Comparison of ENCODE assay signal across 9 mouse cellular contexts in the genomic region with DNA sequence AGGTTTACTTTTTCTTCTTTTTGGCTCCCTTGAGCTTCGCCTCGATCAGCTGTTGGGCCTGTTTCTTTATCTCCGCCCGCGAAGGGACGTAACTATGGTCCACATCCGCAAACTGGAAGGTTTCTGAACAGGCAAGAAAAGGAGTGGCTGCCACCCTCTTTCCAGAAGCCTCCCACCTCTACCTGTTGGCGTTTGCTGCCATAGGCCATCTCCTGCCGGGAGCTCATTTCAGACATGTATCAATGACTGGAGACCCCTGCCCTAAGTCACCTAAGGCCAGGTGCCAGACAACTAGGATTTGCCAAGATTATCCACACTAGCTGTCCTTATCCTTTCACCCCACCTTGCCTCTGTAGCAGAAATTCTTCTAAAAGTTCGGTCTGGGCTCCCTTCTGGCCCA. TPM values are rescaled to one million over a fixed set of nuclear protein-coding genes. Genes with fewer than 3 reads are reported as not detected.
DNase-seq lines count a peak whose midpoint lies in the region; ATAC-seq and TF ChIP-seq lines count a peak whose summit lies in the region.
"Had no signal": no experiment of that assay in that cellular context is flagged by ENCODE, and none has a peak within 500 bp of the region (broad histone marks: within the 10 kb centered on the region; RNA-seq: fewer than 3 reads in every experiment).

No protein-coding gene starts in this region.

- H3K36me3 ChIP-seq in limb, embryonic 12.5 days, result peaks cover 8% of the 10 kb centered on the region
- no peaks in the 10 kb centered on the region for H3K36me3 ChIP-seq in neural tube, embryonic 15.5 days

- peak overlapping the region; percentile 94 for H3K9ac ChIP-seq in limb, embryonic 12.5 days (replicated peaks)
- peak overlapping the region; percentile 29; the same call in 1 of the 2 replicates for H3K9ac ChIP-seq in neural tube, embryonic 15.5 days (replicated peaks)

- H3K4me2 ChIP-seq in limb, embryonic 12.5 days, result peak overlapping the region; percentile 61
- peak overlapping the region; percentile 65 for H3K4me2 ChIP-seq in neural tube, embryonic 15.5 days

- intact Hi-C loops in left cerebral cortex, adult 2 months (cut with DNase I), result no loop called here
- intact Hi-C loops in left cerebral cortex, postnatal 36 days (cut with DNase I), result no loop called here

- peaks cover 17% of the 10 kb centered on the region for H3K4me1 ChIP-seq in limb, embryonic 12.5 days (replicated peaks)
- peaks cover 30% of the 10 kb centered on the region for H3K4me1 ChIP-seq in neural tube, embryonic 15.5 days

- peak overlapping the region; percentile 93 for H3K4me3 ChIP-seq in left cerebral cortex, adult 2 months
- H3K4me3 ChIP-seq in limb, embryonic 12.5 days (replicated peaks), result peak overlapping the region; percentile 97
- H3K4me3 ChIP-seq in neural tube, embryonic 15.5 days (replicated peaks), result peak overlapping the region; percentile 96

- DNase-seq in left cerebral cortex, adult 2 months (ENCODE audit: extremely low spot score in 1 of 2, low spot score in 2 of 2), result no peak
- DNase-seq in left cerebral cortex, adult 11 months (ENCODE audit: low spot score), result no peak
- no peak for DNase-seq in right cerebral cortex, adult 2 months (ENCODE audit: low spot score in 2 of 2)
- no peak for DNase-seq in c-Kit-positive CD71-positive TER-119-positive erythroid progenitor cells, embryonic 14.5 days (ENCODE audit: low spot score)
- DNase-seq in left cerebral cortex, postnatal 36 days (ENCODE audit: low spot score in 2 of 2), result no peak

- TF ChIP-seq CTCF in left cerebral cortex, adult 2 months (IDR thresholded peaks at IDR 0.05), result no peak

- ATAC-seq in erythroblast, adult 5-6 weeks (replicated peaks; ENCODE audit: low FRiP score, poor library complexity, severe bottlenecking), result peak; percentile 40
- peak; percentile 27; the same call in 1 of the 2 replicates for ATAC-seq in limb, embryonic 12.5 days (ENCODE audit: insufficient number of reproducible peaks, insufficient read depth, low FRiP score, low TSS enrichment, low read depth)
- peak; percentile 26 for ATAC-seq in neural tube, embryonic 15.5 days (ENCODE audit: low FRiP score)

- WGBS in limb, embryonic 12.5 days, result 66% methylated on average over 10 of the region's 10 CpGs
- 67% methylated on average over 10 of the region's 10 CpGs for WGBS in neural tube, embryonic 15.5 days

- H3K27ac ChIP-seq in left cerebral cortex, adult 2 months, result peak overlapping the region; percentile 99; the same call in 1 of the 2 replicates
- H3K27ac ChIP-seq in limb, embryonic 12.5 days, result peak overlapping the region; percentile 75
- H3K27ac ChIP-seq in neural tube, embryonic 15.5 days (replicated peaks), result peak overlapping the region; percentile 94
- H3K27ac ChIP-seq: macrophage had no signal

- H3K9me3 ChIP-seq in limb, embryonic 12.5 days, result no peaks in the 10 kb centered on the region
- no peaks in the 10 kb centered on the region for H3K9me3 ChIP-seq in neural tube, embryonic 15.5 days (replicated peaks)

- peaks cover 20% of the 10 kb centered on the region for H3K27me3 ChIP-seq in limb, embryonic 12.5 days
- H3K27me3 ChIP-seq in neural tube, embryonic 15.5 days (replicated peaks), result 0 out of 2 replicates have a peak, but pooled peaks cover 4% of the 10 kb centered on the region

RNA-seq across cellular contexts. Expression of a gene that starts 0.3 kb away (rescaled TPM):
- total RNA-seq in left cerebral cortex, adult 2 months (2021), result 100 to 1,000 TPM; 157 to 163 TPM
- total RNA-seq in erythroblast, adult 5-6 weeks (2015; ENCODE audit: low replicate concordance), result 18.1 and 22.4 TPM in 2 replicates
- 11.8 and 29.1 TPM in 2 replicates for total RNA-seq in erythroblast, adult 5-6 weeks (2017; ENCODE audit: low replicate concordance)
- 81.3 and 83.0 TPM in 2 replicates for polyA plus RNA-seq in limb, embryonic 12.5 days (2016; fragmentation: Nextera tagmentation; extraction: Ambion mirVana)
- 66.8 and 69.6 TPM in 2 replicates for polyA plus RNA-seq in neural tube, embryonic 15.5 days (2015; fragmentation: Nextera tagmentation; extraction: Ambion mirVana)
- total RNA-seq in left cerebral cortex, postnatal 36 days (2021), result 100 to 1,000 TPM; 144 to 160 TPM

RNA-seq across cellular contexts. Expression of a gene that starts 8.8 kb away (rescaled TPM):
- total RNA-seq in left cerebral cortex, adult 2 months (2021), result not detected
- total RNA-seq in erythroblast, adult 5-6 weeks (2015; ENCODE audit: low replicate concordance), result not detected in 2 replicates
- total RNA-seq in erythroblast, adult 5-6 weeks (2017; ENCODE audit: low replicate concordance), result not detected in 2 replicates
- 0.18 and 0.27 TPM in 2 replicates for polyA plus RNA-seq in limb, embryonic 12.5 days (2016; fragmentation: Nextera tagmentation; extraction: Ambion mirVana)
- 0.23 and 0.27 TPM in 2 replicates for polyA plus RNA-seq in neural tube, embryonic 15.5 days (2015; fragmentation: Nextera tagmentation; extraction: Ambion mirVana)
- total RNA-seq in left cerebral cortex, postnatal 36 days (2021), result not detected
- polyA plus RNA-seq: macrophage had no signal

RNA-seq across cellular contexts. Expression of a gene that starts 13.1 kb away (rescaled TPM):
- 10 to 100 TPM; 21.6 to 22.3 TPM for total RNA-seq in left cerebral cortex, adult 2 months (2021)
- 4.6 and 6.0 TPM in 2 replicates for total RNA-seq in erythroblast, adult 5-6 weeks (2015; ENCODE audit: low replicate concordance)
- total RNA-seq in erythroblast, adult 5-6 weeks (2017; ENCODE audit: low replicate concordance), result 2.2 and 9.4 TPM in 2 replicates
- 21.9 and 22.6 TPM in 2 replicates for polyA plus RNA-seq in limb, embryonic 12.5 days (2016; fragmentation: Nextera tagmentation; extraction: Ambion mirVana)
- polyA plus RNA-seq in neural tube, embryonic 15.5 days (2015; fragmentation: Nextera tagmentation; extraction: Ambion mirVana), result 53.4 and 56.6 TPM in 2 replicates
- 10 to 100 TPM; 19.8 to 29.2 TPM for total RNA-seq in left cerebral cortex, postnatal 36 days (2021)

RNA-seq across cellular contexts. Expression of a gene that starts 19.2 kb away (rescaled TPM):
- under 1 TPM; 0.25 to 0.70 TPM for total RNA-seq in left cerebral cortex, adult 2 months (2021)
- 20.5 and 47.1 TPM in 2 replicates for total RNA-seq in erythroblast, adult 5-6 weeks (2015; ENCODE audit: low replicate concordance)
- 24.3 and 27.7 TPM in 2 replicates for total RNA-seq in erythroblast, adult 5-6 weeks (2017; ENCODE audit: low replicate concordance)
- polyA plus RNA-seq in limb, embryonic 12.5 days (2016; fragmentation: Nextera tagmentation; extraction: Ambion mirVana), result 0.40 and 0.68 TPM in 2 replicates
- 2.7 and 3.8 TPM in 2 replicates for polyA plus RNA-seq in neural tube, embryonic 15.5 days (2015; fragmentation: Nextera tagmentation; extraction: Ambion mirVana)
- total RNA-seq in left cerebral cortex, postnatal 36 days (2021), result under 1 TPM; 0.25 to 0.50 TPM

RNA-seq across cellular contexts. Expression of a gene that starts 27.1 kb away (rescaled TPM):
- 100 to 1,000 TPM; 102 to 104 TPM for total RNA-seq in left cerebral cortex, adult 2 months (2021)
- 0.63 TPM in 1 of 2 replicates, not detected in the other for total RNA-seq in erythroblast, adult 5-6 weeks (2015; ENCODE audit: low replicate concordance)
- total RNA-seq in erythroblast, adult 5-6 weeks (2017; ENCODE audit: low replicate concordance), result not detected in 2 replicates
- polyA plus RNA-seq in limb, embryonic 12.5 days (2016; fragmentation: Nextera tagmentation; extraction: Ambion mirVana), result 0.08 and 0.23 TPM in 2 replicates
- polyA plus RNA-seq in neural tube, embryonic 15.5 days (2015; fragmentation: Nextera tagmentation; extraction: Ambion mirVana), result 14.5 and 18.9 TPM in 2 replicates
- total RNA-seq in left cerebral cortex, postnatal 36 days (2021), result 100 to 1,000 TPM in 1 of 2 experiments, 10 to 100 TPM in 1; 99.8 to 110 TPM

Comparison
In these comparisons a context has a peak if more than half of its experiments do, and no peak if none do; other contexts are left out.
1. RNA of a gene that starts 0.3 kb away (total RNA-seq): 157 to 163 TPM in left cerebral cortex, adult 2 months and 144 to 160 TPM in left cerebral cortex, postnatal 36 days; 11.8 to 29.1 TPM in erythroblast, adult 5-6 weeks; every median in the first group is over 4 times any median in the second.
2. Peak in every context shown above with its lines, with median percentiles within 50 percentile points of each other: H3K27ac ChIP-seq, H3K4me3 ChIP-seq and ATAC-seq.